Mouse (Mus musculus) fibroblast of lung, adult 2 months (primary cell): ENCODE measurements around the gene AC140267.1.

Source experiments
- DNase-seq: peaks from one replicate; pipeline ENCODE4 v3.0.0-alpha.2; 2011; ENCODE audit warnings: low read depth

Gene AC140267.1

GRCm38 (mm10) chr15:80235535-80235934 lies at the start of gene AC140267.1:
Gene AC140267.1, plus strand, starts transcription at chr15:80235835.
- no peak for DNase-seq

GRCm38 (mm10) chr15:80188927-80189326 lies 46.7 kb upstream of the AC140267.1 start:
- no peak for DNase-seq

- DNase-seq, result no peak
Observed at GRCm38 (mm10) chr15:80190075-80190474, 45.6 kb upstream of the AC140267.1 start.

GRCm38 (mm10) chr15:80191585-80192245 lies 43.9 kb upstream of the AC140267.1 start:
- DNase-seq, result no peak

- DNase-seq, result no peak
Observed at GRCm38 (mm10) chr15:80192246-80192585, 43.4 kb upstream of the AC140267.1 start.

- DNase-seq, result no peak
Observed at GRCm38 (mm10) chr15:80192847-80193246, 42.8 kb upstream of the AC140267.1 start.

GRCm38 (mm10) chr15:80199556-80199955 lies 36.1 kb upstream of the AC140267.1 start:
- DNase-seq, result no peak

- peak; percentile 15 for DNase-seq
Observed at GRCm38 (mm10) chr15:80202111-80202775, 33.4 kb upstream of the AC140267.1 start.

GRCm38 (mm10) chr15:80203406-80203805 lies 32.2 kb upstream of the AC140267.1 start:
- DNase-seq, result no peak

GRCm38 (mm10) chr15:80206057-80206565 lies 29.5 kb upstream of the AC140267.1 start:
- no peak for DNase-seq

- no peak for DNase-seq
Observed at GRCm38 (mm10) chr15:80208446-80208845, 27.2 kb upstream of the AC140267.1 start.

GRCm38 (mm10) chr15:80213688-80214087 lies 21.9 kb upstream of the AC140267.1 start:
- no peak for DNase-seq

- no peak for DNase-seq
Observed at GRCm38 (mm10) chr15:80215716-80216479, 19.7 kb upstream of the AC140267.1 start.

GRCm38 (mm10) chr15:80216480-80216820 lies 19.2 kb upstream of the AC140267.1 start:
- DNase-seq, result no peak

GRCm38 (mm10) chr15:80217476-80217875 lies 18.2 kb upstream of the AC140267.1 start:
- DNase-seq, result no peak

GRCm38 (mm10) chr15:80219211-80219610 lies 16.4 kb upstream of the AC140267.1 start:
- DNase-seq, result no peak

- no peak for DNase-seq
Observed at GRCm38 (mm10) chr15:80219705-80220657, 15.7 kb upstream of the AC140267.1 start.

- no peak for DNase-seq
Observed at GRCm38 (mm10) chr15:80221031-80221430, 14.6 kb upstream of the AC140267.1 start.

- no peak for DNase-seq
Observed at GRCm38 (mm10) chr15:80223751-80224150, 11.9 kb upstream of the AC140267.1 start.

- no peak for DNase-seq
Observed at GRCm38 (mm10) chr15:80225208-80225607, 10.4 kb upstream of the AC140267.1 start.

GRCm38 (mm10) chr15:80225796-80226195 lies 9.8 kb upstream of the AC140267.1 start:
- DNase-seq, result no peak
